Mouse (Mus musculus): Measurements from ENCODE around the gene Kctd10.
A peak's percentile ranks its signal among the peaks of the same experiment; 100 is the strongest.

DNA sequence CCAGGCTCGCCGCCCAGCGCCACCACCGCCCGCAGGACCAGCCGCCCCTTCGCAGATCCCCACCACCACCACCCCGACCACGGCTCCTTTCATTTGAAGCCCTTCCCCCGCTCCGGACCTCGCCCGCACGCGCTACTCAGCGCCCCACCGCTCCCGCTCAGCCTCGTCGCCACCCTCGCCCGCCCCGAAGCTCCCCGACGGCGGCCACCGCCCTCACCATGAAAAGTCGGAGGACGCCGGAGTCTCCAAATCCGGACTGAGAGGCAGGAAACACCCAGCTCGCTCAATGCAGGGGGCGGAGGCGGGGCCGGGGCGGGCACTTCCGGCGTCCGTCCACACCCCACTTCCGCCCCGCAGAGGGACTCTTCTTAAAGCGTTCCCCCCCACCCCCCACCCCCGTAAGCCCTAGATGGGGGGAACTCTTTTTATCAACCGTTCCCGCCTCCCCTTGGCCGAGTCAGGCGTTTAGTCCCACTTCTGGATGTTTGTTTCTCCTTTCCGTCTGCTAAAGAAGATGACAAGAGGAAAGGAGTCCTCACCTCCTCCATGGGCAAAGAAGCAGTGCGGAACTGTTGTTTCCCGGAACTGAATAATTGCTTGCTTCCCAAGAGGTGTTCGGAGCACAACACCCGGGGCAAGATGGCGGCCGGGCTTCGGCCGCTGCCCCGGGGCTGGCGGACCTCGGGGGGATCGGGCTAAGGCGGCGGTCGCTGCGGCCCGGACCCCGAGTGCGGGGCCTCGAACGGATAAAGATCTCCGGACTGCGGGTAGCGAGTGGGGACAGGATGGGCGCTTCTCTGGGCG is at the start of gene Kctd10, which contains the start of gene Ube3b:
- TF ChIP-seq CTCF (IDR thresholded peaks at IDR 0.05; ENCODE audit: borderline replicate concordance, extremely low read depth, insufficient read depth, insufficient read length) (no peak), POLR2A (IDR thresholded peaks at IDR 0.05; ENCODE audit: borderline replicate concordance, extremely low read depth, insufficient read depth, insufficient read length, poor library complexity, severe bottlenecking) (peak; percentile 97)

All from brain, embryonic 14.5 days (tissue).